Mouse (Mus musculus) neural tube, embryonic 10.5 days (tissue): ENCODE data around the gene Polr3h.
A peak's percentile ranks its signal among the peaks of the same experiment; 100 is the strongest.

Source experiments
- DNase-seq: peaks from one replicate; pipeline ENCODE4 v3.0.0-alpha.2; 2017; ENCODE audit warnings: low spot score; ENCODE audit errors: extremely low spot score

Polr3h gene

GRCm38 (mm10) chr15:81949476-81950131 lies 23.6 kb upstream of the Polr3h start:
- no peak for DNase-seq

- DNase-seq: no peak
These were observed 23.0 kb upstream of the Polr3h start for GRCm38 (mm10) chr15:81949076-81949475.

GRCm38 (mm10) chr15:81943176-81943749 lies 17.2 kb upstream of the Polr3h start:
- DNase-seq: peak; percentile 67

GRCm38 (mm10) chr15:81941010-81941409 lies 15.0 kb upstream of the Polr3h start:
- no peak for DNase-seq

- DNase-seq: no peak
These were observed 14.2 kb upstream of the Polr3h start for GRCm38 (mm10) chr15:81940219-81940618.

- no peak for DNase-seq
These were observed 13.7 kb upstream of the Polr3h start for GRCm38 (mm10) chr15:81939774-81940173.

- DNase-seq: no peak
These were observed 13.2 kb upstream of the Polr3h start for GRCm38 (mm10) chr15:81939157-81939715.

GRCm38 (mm10) chr15:81938246-81938645 lies 12.2 kb upstream of the Polr3h start:
- DNase-seq: peak; percentile 41

GRCm38 (mm10) chr15:81937098-81937972 lies 11.3 kb upstream of the Polr3h start:
- DNase-seq: no peak

- DNase-seq: peak; percentile 55
These were observed 10.6 kb upstream of the Polr3h start, which contains the start of gene Csdc2 for GRCm38 (mm10) chr15:81936679-81937078. Gene Csdc2 (plus strand): TSS chr15:81936759.

- DNase-seq: no peak
These were observed 10.0 kb upstream of the Polr3h start for GRCm38 (mm10) chr15:81935869-81936637.

- DNase-seq: no peak
These were observed 7.9 kb upstream of the Polr3h start for GRCm38 (mm10) chr15:81933986-81934385.

- no peak for DNase-seq
These were observed 7.0 kb upstream of the Polr3h start for GRCm38 (mm10) chr15:81932951-81933470.

- no peak for DNase-seq
These were observed 2.2 kb upstream of the Polr3h start for GRCm38 (mm10) chr15:81928277-81928676.

- DNase-seq: no peak
These were observed 1.7 kb upstream of the Polr3h start for GRCm38 (mm10) chr15:81927741-81928140.

- DNase-seq: no peak
These were observed 394 bp upstream of the Polr3h start for GRCm38 (mm10) chr15:81926446-81926822.

- DNase-seq: no peak
These were observed 1.1 kb downstream of the Polr3h start for GRCm38 (mm10) chr15:81924933-81925332.

- DNase-seq: no peak
These were observed 4.8 kb downstream of the Polr3h start for GRCm38 (mm10) chr15:81921255-81921654.

GRCm38 (mm10) chr15:81920546-81921217 lies 5.4 kb downstream of the Polr3h start:
- DNase-seq: no peak

- DNase-seq: no peak
These were observed 7.0 kb downstream of the Polr3h start for GRCm38 (mm10) chr15:81919062-81919461.
